Mouse (Mus musculus) ES-E14 (cell line): ENCODE measurements around the gene 2310057M21Rik. TPM values are rescaled to one million over a fixed set of nuclear protein-coding genes. Genes with fewer than 3 reads are reported as not detected.
A peak's percentile ranks its signal among the peaks of the same experiment; 100 is the strongest.
"Not testable (repeated sequence)": the region's sequence is repeated elsewhere in the genome, so short reads cannot be mapped to it uniquely, and the experiment has no call there.

Experiments
- DNase-seq: peaks from one replicate; pipeline ENCODE4 v3.0.0-alpha.2; 2013; ENCODE audit warnings: low read depth, low spot score
- H3K27ac ChIP-seq: 2 replicates; pipeline ENCODE4 v1.5.1; 2012; ENCODE audit warnings: low read depth, mild to moderate bottlenecking, low read length, moderate library complexity, mixed read lengths; ENCODE audit not compliant: poor library complexity, insufficient read depth, severe bottlenecking
- H3K36me3 ChIP-seq: 2 replicates; pipeline ENCODE4 v1.6.1; 2012; ENCODE audit warnings: mild to moderate bottlenecking, low read length, moderate library complexity, mixed read lengths; ENCODE audit not compliant: control insufficient read depth, poor library complexity, insufficient read depth, severe bottlenecking
- H3K4me1 ChIP-seq, 2 experiments: fragments of 150-350 bp in 1 of 2; sonication (generic) in 1 of 2; 2 replicates each; pipeline ENCODE4 v1.6.1; 2012; ENCODE audit warnings: low read length in 2 of 2, mild to moderate bottlenecking in 1 of 2, mixed read lengths in 1 of 2; ENCODE audit not compliant: control insufficient read depth in 2 of 2, insufficient read depth in 2 of 2, poor library complexity in 1 of 2
- H3K4me3 ChIP-seq, 2 experiments: fragments of 150-350 bp in 1 of 2; sonication (generic) in 1 of 2; 2 replicates each; pipeline ENCODE4 v1.5.1; 2012; ENCODE audit warnings: low read length in 2 of 2, low read depth in 1 of 2, mild to moderate bottlenecking in 1 of 2, mixed read lengths in 1 of 2; ENCODE audit not compliant: insufficient read depth in 1 of 2, poor library complexity in 1 of 2, severe bottlenecking in 1 of 2
- H3K9ac ChIP-seq: 2 replicates; pipeline ENCODE4 v1.6.1; 2012; ENCODE audit warnings: low read depth, mild to moderate bottlenecking, low read length, mixed read lengths; ENCODE audit not compliant: poor library complexity, insufficient read depth, severe bottlenecking
- H3K9me3 ChIP-seq: fragments of 150-350 bp; sonication (generic); 2 replicates; pipeline ENCODE4 v1.6.1; 2012; ENCODE audit warnings: low read depth, mild to moderate bottlenecking, low read length; ENCODE audit not compliant: control insufficient read depth, insufficient read depth
- CHD2 ChIP-seq: IDR thresholded peaks from 2 replicates; pipeline ENCODE4 v1.6.1; 2014; ENCODE audit warnings: mild to moderate bottlenecking, low read depth, low read length, inconsistent platforms
- HCFC1 ChIP-seq: IDR thresholded peaks from 2 replicates; pipeline ENCODE4 v1.6.1; 2012; ENCODE audit warnings: low read length, inconsistent platforms, borderline replicate concordance; ENCODE audit not compliant: insufficient read depth
- MAFK ChIP-seq: IDR thresholded peaks from 2 replicates; pipeline ENCODE4 v1.6.1; 2014; ENCODE audit warnings: mild to moderate bottlenecking, low read depth, low read length, inconsistent platforms; ENCODE audit not compliant: insufficient read depth
- ZC3H11A ChIP-seq: IDR thresholded peaks from 2 replicates; pipeline ENCODE4 v1.6.1; 2012; ENCODE audit warnings: low read depth, mild to moderate bottlenecking, inconsistent platforms, low read length, borderline replicate concordance
- ZNF384 ChIP-seq: IDR thresholded peaks from 2 replicates; pipeline ENCODE4 v1.6.1; 2012; ENCODE audit warnings: low read depth, low read length, inconsistent platforms
- in situ Hi-C, 2 experiments: fragments of 600-800 bp; cut with MboI; formaldehyde crosslinking; loops; one replicate each; pipeline ENCODE4 v1.15.1; 2025; ENCODE audit warnings: low sequenced_read_pairs in 2 of 2, inconsistent platforms in 1 of 2; ENCODE audit not compliant: unreplicated experiment in 2 of 2
- total RNA-seq: library from RNA; depleted of rRNA; stranded (reverse); fragments of 300-350 nt; gene quantifications from 2 replicates; pipeline ENCODE4 v1.2.3, GENCODE M21; 2012

Gene 2310057M21Rik
- total RNA-seq, 1 experiment: 23.1 TPM

GRCm38 (mm10) chr7:131409988-131410385 lies 47.4 kb upstream of the 2310057M21Rik start:
- peak overlapping the region; percentile 95 for H3K9ac ChIP-seq
- TF ChIP-seq ZC3H11A (no peak), CHD2 (no peak), HCFC1 (no peak), ZNF384 (no peak), MAFK (no peak)
- in situ Hi-C loops: no loop called here
- H3K4me3 ChIP-seq: peak overlapping the region; percentile 94
- no peak for DNase-seq
- H3K4me1 ChIP-seq: peaks cover 0 to 7% of the 10 kb centered on the region in 2 experiments; a peak in 1 of 4 replicates
- H3K27ac ChIP-seq: no peak overlapping the region
- H3K36me3 ChIP-seq: no peaks in the 10 kb centered on the region
- no peaks in the 10 kb centered on the region for H3K9me3 ChIP-seq

- peak overlapping the region; percentile 95 for H3K9ac ChIP-seq
- peak overlapping the region; percentile 94 for H3K4me3 ChIP-seq
- TF ChIP-seq MAFK: no peak
- TF ChIP-seq CHD2: 0 out of 2 replicates have a peak, but pooled peaks have one; percentile 11
- TF ChIP-seq ZC3H11A: no peak
- no peaks in the 10 kb centered on the region for H3K36me3 ChIP-seq
- H3K4me1 ChIP-seq: peaks cover 0 to 7% of the 10 kb centered on the region in 2 experiments; a peak in 1 of 4 replicates
- DNase-seq: no peak
- H3K27ac ChIP-seq: no peak overlapping the region
- in situ Hi-C loops: no loop called here
- H3K9me3 ChIP-seq: no peaks in the 10 kb centered on the region
Measured at GRCm38 (mm10) chr7:131409321-131409987, 46.9 kb upstream of the 2310057M21Rik start.

GRCm38 (mm10) chr7:131391761-131392160 lies 29.2 kb upstream of the 2310057M21Rik start:
- H3K4me1 ChIP-seq, H3K9me3 ChIP-seq, H3K4me3 ChIP-seq, in situ Hi-C loops, H3K27ac ChIP-seq, H3K36me3 ChIP-seq, DNase-seq, H3K9ac ChIP-seq: not testable (repeated sequence)

GRCm38 (mm10) chr7:131371880-131372651 lies 9.5 kb upstream of the 2310057M21Rik start:
- H3K9ac ChIP-seq: no peak overlapping the region
- no peak for DNase-seq
- no peaks in the 10 kb centered on the region for H3K4me1 ChIP-seq
- H3K36me3 ChIP-seq: peaks cover 2% of the 10 kb centered on the region; the same call in 1 of the 2 replicates
- H3K4me3 ChIP-seq: peak overlapping the region; percentile 85 to 88; a peak in 3 of 4 replicates
- no peaks in the 10 kb centered on the region for H3K9me3 ChIP-seq
- TF ChIP-seq MAFK: no peak
- no peak for TF ChIP-seq ZNF384
- TF ChIP-seq HCFC1: no peak
- no peak for TF ChIP-seq CHD2
- TF ChIP-seq ZC3H11A: no peak
- in situ Hi-C loops: no loop called here
- H3K27ac ChIP-seq: no peak overlapping the region
